Mouse (Mus musculus) activated CD4-positive, CD25-positive, alpha-beta regulatory T cell, adult 4 months (primary cell): ENCODE measurements at regions not wholly inside any gene's neighbourhood (a gene's known extent, or its start where the extent isn't known, plus 50 kb on each side); places are given as distances from the start of the nearest gene placed in this dataset.

Experiments used
- ATAC-seq: one replicate; pipeline ENCODE4 v1.8.0; 2017

GRCm38 (mm10) chr1:35805546-35805945 is 262.7 kb upstream of the Hs6st1 start:
- ATAC-seq = no peak

GRCm38 (mm10) chr1:35806329-35806728 is 261.9 kb upstream of the Hs6st1 start:
- no peak for ATAC-seq

DNA sequence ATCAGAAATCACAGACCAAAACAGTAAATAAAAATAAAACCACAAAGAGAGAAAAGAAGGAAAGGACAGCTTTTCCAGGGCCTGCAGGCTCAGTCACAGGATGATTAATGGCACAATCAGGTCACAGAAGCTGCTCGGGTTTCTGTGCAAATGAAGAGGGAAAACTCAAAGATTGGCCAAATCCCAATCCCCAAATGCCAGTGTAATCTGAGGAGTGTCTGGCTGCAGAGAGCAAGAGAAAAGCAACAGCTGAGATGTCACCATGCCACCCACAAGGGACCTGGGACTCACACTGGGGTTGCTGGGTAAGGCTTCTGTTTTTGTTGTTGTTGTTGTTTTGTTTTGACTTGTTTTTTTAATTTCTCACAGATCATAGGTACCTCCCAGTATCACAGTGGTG is 261.5 kb upstream of the Hs6st1 start:
- no peak for ATAC-seq

DNA sequence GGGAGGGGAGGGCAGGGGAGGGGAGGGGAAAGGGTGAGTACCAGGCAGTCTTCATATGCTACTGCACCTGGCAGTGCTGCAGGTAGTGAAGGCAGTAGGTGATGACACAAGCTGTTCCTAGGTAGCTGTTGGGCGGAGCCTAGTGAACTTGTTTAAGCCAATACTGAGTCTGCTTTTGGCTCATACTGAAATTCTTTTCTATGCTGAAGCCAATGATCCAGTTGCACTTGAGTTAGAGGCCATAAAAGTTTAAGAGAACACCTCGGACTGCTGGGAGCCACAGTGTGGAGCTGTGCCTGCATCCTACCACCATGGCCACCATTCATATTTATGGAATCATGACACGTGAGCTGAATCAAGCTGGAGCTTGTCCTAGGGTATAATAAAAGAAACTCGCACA is 259.3 kb upstream of the Hs6st1 start:
- ATAC-seq = no peak

DNA sequence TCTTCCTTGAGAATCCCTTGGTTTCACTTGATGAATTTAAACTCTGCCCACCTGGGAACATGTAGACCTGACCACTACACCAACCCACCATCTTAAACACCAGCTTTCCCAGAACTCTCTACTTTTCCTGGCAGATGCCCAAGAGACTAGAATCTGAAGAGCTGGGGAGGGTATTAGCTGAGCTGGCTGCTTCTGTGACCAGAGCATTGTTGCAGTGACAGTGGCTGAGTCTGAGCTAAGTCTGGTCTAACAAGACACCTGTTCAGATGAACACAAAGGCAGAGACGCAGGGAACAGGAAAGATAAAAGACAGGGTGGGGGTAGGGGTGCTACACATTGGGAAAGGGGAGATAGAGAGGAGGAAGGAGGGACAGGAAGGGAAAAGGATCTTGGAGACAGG is 258.9 kb upstream of the Hs6st1 start:
- ATAC-seq = no peak

DNA sequence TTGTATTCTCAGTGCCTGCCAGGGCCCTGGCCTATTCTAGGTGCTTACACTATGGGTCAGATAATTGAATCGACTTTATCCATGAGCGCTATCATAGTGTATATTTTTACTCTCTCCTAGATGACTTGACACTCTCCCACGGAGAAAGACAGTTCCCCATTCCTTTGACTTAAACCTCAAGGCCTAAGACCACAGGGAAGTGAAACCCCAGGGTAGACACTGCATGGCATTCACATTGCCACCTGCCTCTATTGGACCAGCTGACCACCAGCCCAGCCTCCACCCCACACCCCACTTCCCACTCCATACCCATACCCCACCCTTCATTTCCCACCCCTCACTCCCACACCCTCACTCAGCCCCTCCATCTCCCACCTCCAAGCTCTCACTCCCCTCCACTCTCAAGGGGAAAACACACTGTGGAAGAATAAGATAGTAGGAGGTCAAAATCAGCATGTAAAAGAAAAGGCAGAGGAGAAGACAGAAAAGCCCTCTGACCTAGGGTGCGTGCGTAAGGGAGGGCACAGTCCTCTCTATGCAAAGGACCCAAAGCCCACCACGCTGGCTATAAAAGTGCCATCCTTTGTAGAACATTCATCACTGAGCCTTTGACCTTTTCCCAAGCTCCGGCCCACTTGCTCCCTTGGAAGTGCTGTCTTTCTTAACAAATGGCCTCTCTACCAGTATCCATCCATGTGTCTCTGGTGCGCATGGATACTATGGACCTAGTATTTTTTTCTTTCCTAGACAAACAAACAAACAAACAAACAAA is 257.4 kb upstream of the Hs6st1 start:
- no peak for ATAC-seq

DNA sequence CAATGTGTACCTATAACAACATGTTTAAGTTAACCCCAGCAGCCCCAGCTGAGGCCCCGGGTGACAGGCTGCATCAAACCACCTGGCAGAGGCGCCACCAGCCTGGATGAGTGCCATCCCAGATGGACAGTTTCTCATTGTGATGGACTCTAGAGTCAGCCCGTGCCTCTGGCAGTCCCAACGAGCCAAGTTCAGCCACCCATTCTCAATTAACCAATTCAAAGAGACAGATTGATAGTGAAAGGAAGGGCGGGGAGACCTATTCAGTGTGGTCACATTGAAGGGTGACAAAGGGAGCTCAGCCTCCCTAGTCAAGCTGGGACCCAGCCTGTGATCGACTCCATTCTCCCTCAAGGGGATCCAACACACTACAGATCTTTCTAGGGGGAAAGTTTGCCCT is 256.8 kb upstream of the Hs6st1 start:
- ATAC-seq = no peak

DNA sequence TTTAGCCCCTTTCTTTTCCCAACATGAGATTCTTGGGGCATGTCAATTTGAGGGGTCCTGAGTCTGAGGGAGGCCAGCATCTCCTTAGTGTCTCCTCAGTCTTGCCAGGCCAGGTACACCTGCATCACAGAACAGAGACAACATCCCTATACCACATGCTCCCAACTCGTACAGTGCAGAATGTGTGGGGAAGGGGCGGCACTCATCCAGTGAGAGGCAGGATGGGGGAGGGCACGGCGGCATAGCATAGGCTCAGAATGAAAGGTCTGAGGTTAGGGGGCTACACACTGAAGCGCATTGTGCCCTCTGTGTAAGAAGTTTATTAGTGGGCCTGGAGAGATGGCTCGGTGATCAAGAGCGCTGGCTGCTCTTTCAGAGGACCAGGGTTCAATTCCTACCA is 256.4 kb upstream of the Hs6st1 start:
- no peak for ATAC-seq

- no peak for ATAC-seq
Observed at GRCm38 (mm10) chr1:35813625-35814024, 254.6 kb upstream of the Hs6st1 start.

DNA sequence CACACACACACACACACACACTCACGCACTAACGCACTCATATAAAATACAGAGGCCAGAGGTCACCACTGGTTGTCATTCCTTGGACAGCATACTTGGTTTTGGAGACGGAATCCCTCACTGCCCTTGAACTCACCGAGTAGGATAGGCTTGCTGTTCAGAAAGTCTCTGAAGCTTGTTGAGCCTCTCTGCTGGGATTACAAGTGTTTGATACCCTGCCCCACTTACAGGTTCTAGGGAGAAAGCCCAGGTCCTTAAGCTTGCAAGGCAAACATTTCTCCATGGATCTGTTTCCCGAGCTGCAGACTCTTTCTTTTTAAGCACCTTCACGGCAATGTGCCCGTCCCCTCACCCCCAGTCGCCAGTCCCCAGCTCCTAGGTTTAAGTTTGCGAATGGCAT is 254.0 kb upstream of the Hs6st1 start:
- ATAC-seq = no peak

DNA sequence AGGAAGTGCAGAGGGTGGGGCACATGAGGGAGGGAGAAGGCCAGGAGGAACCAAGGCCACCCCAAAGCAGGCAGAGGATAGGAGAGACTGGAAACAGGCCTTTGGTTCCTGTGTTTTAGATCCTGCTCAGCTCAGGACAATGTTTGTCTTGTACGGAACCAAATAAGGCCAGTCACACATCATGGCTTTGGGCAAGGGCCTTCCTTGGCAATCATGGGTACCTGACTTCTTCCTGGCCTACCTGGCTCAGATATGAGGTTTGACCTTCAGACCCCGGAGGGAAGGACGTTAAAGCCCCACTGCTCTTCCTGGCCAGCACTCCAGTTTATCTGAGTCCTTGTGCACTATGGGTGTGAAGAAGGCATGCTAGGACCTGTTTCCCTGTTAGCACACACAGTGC is 253.4 kb upstream of the Hs6st1 start:
- ATAC-seq = no peak

DNA sequence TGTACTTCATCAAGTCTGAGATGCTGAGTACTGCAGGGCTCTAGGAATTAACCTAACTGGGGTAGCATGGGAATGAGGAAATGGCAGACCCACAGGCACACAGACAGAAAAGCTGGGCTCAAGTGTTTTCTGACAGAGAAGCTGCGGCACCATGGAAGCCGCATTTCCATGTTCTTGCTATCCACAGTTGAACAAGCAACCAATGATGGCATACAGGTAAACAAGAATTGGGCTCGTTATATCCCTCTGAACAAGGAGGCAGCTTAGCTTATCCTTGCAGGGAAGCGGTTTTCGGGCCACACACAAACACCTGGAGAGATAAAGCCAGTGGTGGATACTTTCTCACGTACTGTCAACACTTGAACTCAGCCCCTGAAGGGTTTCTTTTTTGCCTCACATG is 246.4 kb upstream of the Hs6st1 start:
- ATAC-seq = no peak

DNA sequence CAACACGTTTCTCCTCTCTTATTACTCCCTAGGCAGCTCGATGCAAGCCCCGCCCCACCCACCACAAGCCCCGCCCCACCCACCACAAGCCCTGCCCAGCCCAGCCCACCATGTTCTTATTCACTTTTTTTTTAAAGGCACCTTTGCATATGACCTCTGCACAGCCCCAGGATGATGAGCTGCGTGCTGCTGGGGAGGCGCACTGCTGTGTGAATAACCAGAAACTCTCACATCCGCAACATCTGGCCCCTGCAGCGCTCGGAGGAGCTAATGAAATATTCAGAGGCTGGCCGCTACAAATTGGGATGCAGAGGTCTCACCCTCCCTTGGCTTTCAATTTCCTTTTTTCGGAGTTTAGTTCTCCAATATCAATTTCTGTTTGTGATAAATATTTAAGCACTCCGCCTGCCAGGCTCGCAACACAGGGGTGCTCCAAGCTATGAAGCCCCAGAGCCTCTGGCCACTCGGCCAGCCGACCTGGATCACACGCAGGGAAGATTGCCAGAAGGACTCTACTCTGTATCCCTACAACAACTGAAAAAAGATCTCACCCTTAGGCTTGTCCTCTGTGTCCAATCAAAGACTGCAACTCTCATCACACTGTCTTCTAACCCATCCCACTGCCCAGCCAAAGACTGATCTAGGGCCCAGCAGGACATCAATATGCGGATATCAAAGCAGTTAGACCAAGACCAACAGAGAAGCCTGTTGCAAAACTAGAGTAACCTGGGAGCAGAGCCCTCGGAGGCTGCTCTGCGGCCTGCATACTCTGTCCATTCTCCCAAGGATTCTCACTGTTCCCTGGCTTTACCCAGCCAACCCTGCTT is 245.6 kb upstream of the Hs6st1 start:
- no peak for ATAC-seq

DNA sequence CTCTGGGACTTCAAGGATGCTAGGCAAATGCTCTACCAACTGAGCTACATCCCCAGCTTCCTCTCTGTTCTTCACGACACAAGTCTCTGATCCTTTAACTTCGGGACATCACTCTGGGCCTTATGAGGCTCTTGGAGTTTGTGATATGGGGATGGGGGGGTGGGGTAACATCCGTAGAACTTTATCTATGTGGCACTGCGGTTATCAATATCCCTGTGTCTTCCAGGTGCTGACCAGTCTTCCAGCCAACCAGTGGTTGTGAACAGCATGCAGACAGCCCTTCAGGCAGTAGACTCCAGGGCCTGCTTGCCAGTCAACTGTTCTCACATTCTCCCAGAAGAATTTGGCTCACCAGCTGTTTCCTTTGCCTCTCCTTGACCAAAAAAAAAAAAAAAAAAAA is 244.7 kb upstream of the Hs6st1 start:
- ATAC-seq = no peak

DNA sequence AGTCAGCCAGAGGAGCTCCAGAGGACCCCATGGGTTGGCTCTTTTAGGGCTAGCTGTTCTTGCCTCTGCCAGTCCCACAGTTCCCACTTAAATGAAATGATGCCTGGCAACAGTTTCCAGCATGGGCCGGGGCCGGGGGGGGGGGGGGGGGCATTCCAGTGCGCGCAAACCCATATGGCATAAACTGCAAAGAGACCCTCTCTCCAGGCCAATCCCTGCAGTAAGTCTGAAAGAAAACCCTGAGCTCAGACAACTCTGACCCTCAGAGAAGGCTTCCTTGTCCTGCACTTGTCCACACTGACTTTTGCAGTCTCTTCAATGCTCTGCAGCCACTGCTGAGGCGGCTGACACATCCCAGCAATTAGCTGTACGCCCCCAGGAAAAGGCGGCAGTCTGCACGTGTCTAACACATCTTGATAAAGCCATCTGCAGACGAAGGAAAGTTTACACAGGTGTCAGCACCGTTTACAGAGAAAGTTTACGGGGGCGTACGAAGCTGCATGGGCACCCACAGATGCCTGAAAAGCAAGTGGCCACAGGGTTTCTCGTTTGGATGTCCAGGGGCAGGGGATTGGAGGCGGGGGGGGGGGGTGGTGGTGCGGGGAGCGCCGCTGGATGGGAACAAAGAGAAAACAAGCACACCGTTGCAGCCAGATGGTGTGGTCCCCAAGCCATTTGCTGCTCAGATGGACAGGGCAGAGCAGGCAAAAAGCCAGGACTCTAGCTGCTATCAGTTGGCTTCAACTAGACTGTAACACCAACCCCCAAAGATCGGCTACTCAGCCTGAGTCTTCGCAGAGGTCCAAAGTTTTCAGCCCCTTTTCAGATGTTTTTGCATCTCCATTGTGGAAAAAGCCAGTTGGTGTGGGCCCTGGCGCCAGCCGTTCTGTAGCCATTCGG is 244.0 kb upstream of the Hs6st1 start:
- no peak for ATAC-seq

GRCm38 (mm10) chr1:35825531-35825966 is 242.7 kb upstream of the Hs6st1 start:
- ATAC-seq = no peak

- no peak for ATAC-seq
Observed at GRCm38 (mm10) chr1:35826575-35827114, 241.6 kb upstream of the Hs6st1 start.

- ATAC-seq = no peak
Observed at GRCm38 (mm10) chr1:35827471-35827870, 240.7 kb upstream of the Hs6st1 start.

GRCm38 (mm10) chr1:35834180-35834579 is 234.0 kb upstream of the Hs6st1 start:
- no peak for ATAC-seq

DNA sequence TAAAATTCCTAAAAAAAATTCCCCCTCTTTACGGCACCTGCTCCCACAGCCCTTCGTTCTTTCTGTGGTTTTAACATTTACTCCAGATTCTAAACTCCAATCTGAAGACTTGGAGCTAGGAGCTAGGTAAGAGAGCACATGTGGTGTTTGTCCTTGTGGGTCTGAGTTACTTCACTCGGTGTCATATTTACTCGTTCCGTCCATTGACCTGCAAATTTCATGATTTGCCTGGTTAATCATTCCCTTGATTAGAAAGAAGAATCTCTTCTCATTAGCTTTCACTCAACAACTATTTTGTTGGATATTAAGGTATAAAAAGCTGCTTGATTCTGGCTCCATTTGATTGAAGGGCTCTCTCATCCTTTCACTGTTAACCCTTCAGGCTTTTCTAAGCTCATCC is 231.6 kb upstream of the Hs6st1 start:
- no peak for ATAC-seq

GRCm38 (mm10) chr1:35838625-35839024 is 229.6 kb upstream of the Hs6st1 start:
- ATAC-seq = no peak

- ATAC-seq = peak; percentile 73
Observed at GRCm38 (mm10) chr1:35839446-35839845, 228.8 kb upstream of the Hs6st1 start.

GRCm38 (mm10) chr1:35841626-35842025 is 226.6 kb upstream of the Hs6st1 start:
- ATAC-seq = no peak
